Mouse (Mus musculus) bone marrow, adult 2 months (tissue): ENCODE results near the gene 4933428G20Rik. TPM values are rescaled to one million over a fixed set of nuclear protein-coding genes. Genes with fewer than 3 reads are reported as not detected.
A peak's percentile ranks its signal among the peaks of the same experiment; 100 is the strongest.

ENCODE experiments used
- H3K27ac ChIP-seq: fragments of 200-500 bp; 2 replicates; pipeline ENCODE4 v1.5.1; 2012; ENCODE audit warnings: low read depth, mild to moderate bottlenecking, control low read depth, inconsistent platforms, low read length; ENCODE audit not compliant: control insufficient read depth, poor library complexity, insufficient read depth
- H3K4me1 ChIP-seq: fragments of 200-500 bp; 2 replicates; pipeline ENCODE4 v1.6.1; 2011; ENCODE audit warnings: low read length; ENCODE audit not compliant: control insufficient read depth, insufficient read depth
- H3K4me3 ChIP-seq: fragments of 200-500 bp; replicated peaks from 2 replicates; pipeline ENCODE3; 2011; ENCODE audit warnings: mild to moderate bottlenecking, low read depth, low read length, control low read depth; ENCODE audit not compliant: control insufficient read depth
- CTCF ChIP-seq: fragments of 200-500 bp; IDR thresholded peaks from 2 replicates; pipeline ENCODE4 v1.5.1; 2011; ENCODE audit warnings: low read length, control low read depth; ENCODE audit not compliant: control insufficient read depth, insufficient read depth
- POLR2A ChIP-seq: fragments of 200-500 bp; IDR thresholded peaks from 2 replicates; pipeline ENCODE4 v1.6.1; 2011; ENCODE audit warnings: low read depth, mild to moderate bottlenecking, control low read depth, low read length, borderline replicate concordance; ENCODE audit not compliant: control insufficient read depth
- WGBS: fragments of 180-500 bp; shearing (Covaris S2); methylation state at CpG from one replicate; pipeline ENCODE4 v1.1.7; 2018; 5-methylcytosine and 5-hydroxymethylcytosine counted together
- polyA plus RNA-seq: library from polyadenylated mRNA; stranded (reverse); fragments of >200 nt; gene quantifications from 2 replicates; pipeline ENCODE4 v1.2.4, GENCODE M21; 2011; ENCODE audit warnings: low replicate concordance; ENCODE audit not compliant: missing spikeins, insufficient read depth, insufficient read length

Gene 4933428G20Rik
- polyA plus RNA-seq, 1 experiment, result not detected

- TF ChIP-seq POLR2A (no peak; the same call in 1 of the 2 replicates), CTCF (no peak)
- Histone ChIP-seq H3K4me3 (no peak overlapping the region), H3K27ac (no peak overlapping the region), H3K4me1 (peaks cover 17% of the 10 kb centered on the region)
- whole genome bisulfite sequencing, result 93% methylated on average over 15 of the region's 15 CpGs
These were observed 48.5 kb downstream of the 4933428G20Rik start for GRCm38 (mm10) chr11:97451625-97452024.

GRCm38 (mm10) chr11:97450305-97450922 is 49.7 kb downstream of the 4933428G20Rik start:
- TF ChIP-seq CTCF (no peak), POLR2A (no peak)
- peak overlapping the region; percentile 45 for H3K27ac ChIP-seq
- peaks cover 19% of the 10 kb centered on the region for H3K4me1 ChIP-seq
- 77% methylated on average over 10 of the region's 10 CpGs for WGBS
- peak overlapping the region; percentile 38 for H3K4me3 ChIP-seq

- WGBS, result 18% methylated on average over 15 of the region's 15 CpGs
- peak overlapping the region; percentile 64 for H3K27ac ChIP-seq
- peak overlapping the region; percentile 38 for H3K4me3 ChIP-seq
- TF ChIP-seq CTCF (no peak), POLR2A (no peak)
- H3K4me1 ChIP-seq, result peaks cover 19% of the 10 kb centered on the region
These were observed 50.4 kb downstream of the 4933428G20Rik start for GRCm38 (mm10) chr11:97449601-97450293.

GRCm38 (mm10) chr11:97448611-97449394 is 51.3 kb downstream of the 4933428G20Rik start:
- 64% methylated on average over 11 of the region's 11 CpGs for WGBS
- H3K4me1 ChIP-seq, result peaks cover 19% of the 10 kb centered on the region
- peak overlapping the region; percentile 35 for H3K27ac ChIP-seq
- H3K4me3 ChIP-seq, result no peak overlapping the region
- TF ChIP-seq CTCF, result no peak
- no peak for TF ChIP-seq POLR2A

- H3K27ac ChIP-seq, result no peak overlapping the region
- WGBS, result 82% methylated on average over 7 of the region's 7 CpGs
- TF ChIP-seq POLR2A (no peak), CTCF (no peak)
- peaks cover 19% of the 10 kb centered on the region for H3K4me1 ChIP-seq
- no peak overlapping the region for H3K4me3 ChIP-seq
These were observed 52.2 kb downstream of the 4933428G20Rik start for GRCm38 (mm10) chr11:97447979-97448378.

- H3K4me1 ChIP-seq, result peaks cover 19% of the 10 kb centered on the region
- H3K4me3 ChIP-seq, result peak overlapping the region; percentile 4
- 56% methylated on average over 4 of the region's 4 CpGs for WGBS
- no peak for TF ChIP-seq CTCF
- peak; percentile 23; the same call in 1 of the 2 replicates for TF ChIP-seq POLR2A
- peak overlapping the region; percentile 92 for H3K27ac ChIP-seq
These were observed 54.1 kb downstream of the 4933428G20Rik start for GRCm38 (mm10) chr11:97445999-97446511.

GRCm38 (mm10) chr11:97445596-97445995 is 54.5 kb downstream of the 4933428G20Rik start:
- peaks cover 19% of the 10 kb centered on the region for H3K4me1 ChIP-seq
- 73% methylated on average over 6 of the region's 6 CpGs for WGBS
- H3K27ac ChIP-seq, result peak overlapping the region; percentile 92
- no peak for TF ChIP-seq CTCF
- no peak for TF ChIP-seq POLR2A
- H3K4me3 ChIP-seq, result no peak overlapping the region
